Mouse (Mus musculus) brain, embryonic 18.5 days (tissue): ENCODE data around the gene Selenow.

Source experiments
- DNase-seq: peaks from one replicate; pipeline ENCODE4 v3.0.0-alpha.2; 2012; ENCODE audit warnings: low read depth, low spot score

The Selenow gene

GRCm38 (mm10) chr7:15922220-15922773 is at the start of gene Selenow:
Gene Selenow (minus strand): TSS chr7:15922402.
- DNase-seq = peak; percentile 89

DNA sequence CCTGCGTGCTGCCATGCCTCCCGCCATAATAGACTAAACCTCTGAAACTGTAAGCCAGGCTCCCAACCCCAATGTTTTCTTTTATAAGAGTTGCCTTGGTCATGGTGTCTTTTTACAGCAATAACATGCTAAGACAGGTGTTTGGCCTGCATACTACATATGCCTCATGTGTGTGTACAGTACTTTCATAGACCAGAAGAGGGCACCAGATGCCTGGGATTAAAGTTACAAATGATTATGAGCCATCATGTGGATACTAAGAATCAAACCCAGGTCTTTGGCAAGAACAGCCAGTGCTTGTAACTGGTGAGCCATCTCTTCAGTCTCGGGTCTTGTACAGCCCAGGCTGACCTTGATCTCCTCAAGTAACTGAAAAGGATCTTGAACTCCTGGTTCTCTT is 47.5 kb upstream of the Selenow start:
- DNase-seq = no peak

DNA sequence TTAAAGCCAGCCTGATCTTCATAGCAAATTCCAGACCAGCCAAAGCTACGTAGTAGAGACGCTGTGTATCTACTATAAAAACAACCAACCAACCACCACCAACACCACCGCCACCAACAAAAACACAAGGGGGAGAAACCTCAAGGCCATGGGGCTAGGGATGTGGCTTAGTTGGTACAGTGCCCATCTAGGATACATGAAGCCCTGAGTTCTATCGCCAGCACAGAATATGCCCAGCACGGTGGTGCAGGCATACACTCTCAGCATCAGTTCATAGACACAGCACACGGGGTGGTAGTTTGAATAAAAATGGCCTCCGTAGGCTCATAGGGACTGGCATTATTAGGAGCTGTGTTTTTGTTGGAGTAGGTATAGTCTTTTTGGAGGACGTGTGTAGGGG is 46.1 kb upstream of the Selenow start:
- no peak for DNase-seq

DNA sequence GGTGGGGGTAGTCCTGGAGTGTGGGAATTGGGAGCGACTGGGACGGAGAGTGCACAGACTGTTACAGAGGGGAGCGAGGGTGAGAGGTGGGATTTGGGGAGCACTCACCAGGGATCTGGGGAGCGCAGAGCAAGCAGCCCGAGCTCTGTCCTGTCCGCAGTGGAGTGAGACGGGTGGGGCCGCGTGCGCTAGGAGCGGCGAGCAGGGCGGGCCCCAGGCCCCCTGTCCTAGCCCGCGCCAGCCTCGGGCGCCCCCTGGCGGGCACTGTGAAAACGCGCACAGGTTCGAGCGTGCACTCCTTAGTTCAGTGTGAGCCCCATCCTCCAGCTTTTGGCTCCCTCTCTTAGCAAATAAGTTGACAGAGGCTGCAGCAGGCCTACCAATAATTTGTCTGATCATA is 45.1 kb upstream of the Selenow start, which contains the start of gene Ehd2:
Gene Ehd2 (minus strand): TSS at position 256 of the 400 bp plus-strand sequence.
- DNase-seq = no peak

- no peak for DNase-seq
These were observed 44.3 kb upstream of the Selenow start for GRCm38 (mm10) chr7:15966489-15966888.

DNA sequence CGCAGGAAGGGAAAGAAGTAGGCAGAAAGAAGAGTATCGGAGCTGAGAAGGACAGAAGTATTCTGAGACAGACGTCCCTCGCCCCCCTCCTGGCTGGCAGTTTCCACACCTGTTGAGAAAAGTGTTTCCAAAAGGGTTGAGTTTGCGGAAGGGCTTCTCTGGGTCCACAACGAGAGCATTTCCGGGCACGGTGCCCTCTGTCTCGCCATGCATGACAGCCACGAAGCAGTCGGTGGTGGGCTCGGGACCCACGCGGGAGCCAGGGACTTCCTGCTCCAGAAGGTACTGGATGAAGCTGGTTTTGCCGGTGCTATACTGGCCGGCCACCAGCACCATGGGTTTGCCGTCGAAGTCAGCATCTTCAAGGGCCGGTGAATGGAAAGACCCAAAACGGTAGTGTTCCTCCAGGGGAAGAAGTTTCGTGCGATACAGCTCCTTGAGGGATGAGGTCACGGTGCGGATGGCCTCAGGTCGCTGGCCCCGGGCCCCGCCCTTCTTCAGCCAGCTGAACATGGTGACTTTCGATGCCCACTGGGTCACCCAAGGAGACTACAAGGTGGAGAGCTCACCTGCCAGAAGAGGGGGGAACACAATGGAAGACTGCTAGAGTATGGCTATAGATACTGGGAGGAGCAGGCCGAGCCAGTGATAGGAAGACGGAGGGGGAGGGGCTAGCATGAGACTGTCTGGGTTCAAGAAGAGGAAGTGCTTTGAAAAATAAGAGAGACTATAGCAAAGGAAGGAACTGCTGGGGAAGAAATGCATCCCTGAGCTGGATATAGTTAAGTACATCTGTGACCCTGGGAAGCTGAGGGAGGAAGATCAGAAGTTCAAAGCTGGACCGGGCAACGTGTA is 41.8 kb upstream of the Selenow start:
- DNase-seq = no peak

- DNase-seq = no peak
These were observed 40.4 kb upstream of the Selenow start for GRCm38 (mm10) chr7:15962311-15963288.

- DNase-seq = no peak
These were observed 39.6 kb upstream of the Selenow start for GRCm38 (mm10) chr7:15961798-15962197.

DNA sequence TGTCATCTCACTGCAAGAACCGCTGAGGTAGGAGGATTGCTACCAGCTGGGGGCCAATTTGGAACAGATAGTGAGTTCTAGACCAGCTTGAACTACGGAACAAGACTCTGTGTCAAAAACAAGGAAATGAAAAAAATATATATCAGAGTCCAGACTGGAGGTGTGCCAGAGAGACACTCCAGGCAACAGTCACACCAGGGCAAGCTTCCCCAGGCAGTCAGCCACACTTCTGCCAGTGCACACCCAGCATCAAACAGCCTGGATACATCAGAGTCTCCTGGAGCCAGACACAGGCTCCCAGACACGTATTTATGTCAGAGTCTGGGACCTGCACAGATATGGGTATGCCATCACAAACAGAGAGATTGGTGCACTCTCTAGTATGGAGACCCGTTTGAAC is 39.0 kb upstream of the Selenow start:
- no peak for DNase-seq

DNA sequence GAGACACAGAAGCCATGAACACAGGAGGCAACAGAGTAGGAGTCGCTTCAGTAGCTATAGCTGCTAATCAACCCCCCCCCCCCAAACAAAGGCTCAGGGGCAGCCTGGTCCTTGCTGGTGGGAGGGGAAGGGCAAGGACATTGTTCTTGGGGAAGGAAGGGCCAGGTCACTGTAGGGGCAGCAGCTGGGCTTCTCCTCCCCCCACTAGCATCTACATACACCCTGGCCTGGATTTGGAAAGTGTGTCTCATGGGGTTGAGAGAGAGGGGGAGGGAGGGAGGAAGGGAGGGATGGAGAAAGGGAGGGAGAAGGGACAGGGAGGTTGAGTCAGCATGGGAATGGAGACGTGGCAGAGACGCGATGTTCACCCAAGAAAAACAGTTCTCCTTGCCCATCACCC is 38.5 kb upstream of the Selenow start:
- no peak for DNase-seq

DNA sequence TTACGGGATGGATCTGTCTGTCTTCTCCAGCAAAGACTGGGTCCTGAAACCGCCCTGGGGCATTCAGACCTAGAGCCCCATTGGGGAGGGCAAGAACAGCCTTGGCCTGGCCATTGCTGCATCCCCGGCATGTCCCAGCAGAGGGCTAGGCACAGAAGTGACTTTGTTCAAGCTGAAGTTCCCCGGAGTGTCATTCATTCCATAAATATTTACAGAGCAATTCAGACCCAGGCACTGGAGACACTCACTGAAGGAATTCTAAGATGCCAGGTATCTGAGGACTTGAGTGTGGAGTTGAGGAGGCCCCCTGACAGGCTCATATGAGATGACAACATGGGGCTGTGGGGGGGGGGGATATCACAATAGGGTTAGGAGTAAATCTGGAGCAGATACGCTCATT is 33.9 kb upstream of the Selenow start:
- no peak for DNase-seq

- no peak for DNase-seq
These were observed 33.3 kb upstream of the Selenow start for GRCm38 (mm10) chr7:15955509-15955908.

DNA sequence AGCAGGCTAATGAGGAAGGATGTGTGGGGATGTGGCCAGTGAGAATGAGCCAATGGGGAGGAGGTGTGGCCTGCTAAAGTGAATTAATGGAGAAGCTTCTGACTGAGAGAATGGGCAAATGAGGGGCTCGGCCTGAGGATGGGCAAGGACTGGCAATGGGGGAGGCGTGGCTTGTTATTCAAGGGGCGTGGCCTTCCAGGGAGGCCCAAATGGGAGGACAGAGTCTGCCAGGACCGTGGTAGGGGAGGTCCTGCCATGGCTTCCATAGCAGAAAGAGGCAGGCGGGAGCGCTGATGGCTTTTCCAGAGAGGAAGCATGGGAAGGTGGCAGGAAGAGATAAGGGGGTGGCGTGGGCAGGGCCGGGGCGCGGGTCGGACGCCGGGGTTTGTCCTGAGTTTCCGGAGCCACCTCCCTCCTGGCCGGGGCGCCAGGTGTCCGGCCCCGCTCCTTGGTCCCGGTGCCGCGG is 32.8 kb upstream of the Selenow start:
- DNase-seq = no peak

GRCm38 (mm10) chr7:15954436-15954835 is 32.2 kb upstream of the Selenow start:
- no peak for DNase-seq

GRCm38 (mm10) chr7:15953307-15954074 is 31.3 kb upstream of the Selenow start:
- DNase-seq = no peak

DNA sequence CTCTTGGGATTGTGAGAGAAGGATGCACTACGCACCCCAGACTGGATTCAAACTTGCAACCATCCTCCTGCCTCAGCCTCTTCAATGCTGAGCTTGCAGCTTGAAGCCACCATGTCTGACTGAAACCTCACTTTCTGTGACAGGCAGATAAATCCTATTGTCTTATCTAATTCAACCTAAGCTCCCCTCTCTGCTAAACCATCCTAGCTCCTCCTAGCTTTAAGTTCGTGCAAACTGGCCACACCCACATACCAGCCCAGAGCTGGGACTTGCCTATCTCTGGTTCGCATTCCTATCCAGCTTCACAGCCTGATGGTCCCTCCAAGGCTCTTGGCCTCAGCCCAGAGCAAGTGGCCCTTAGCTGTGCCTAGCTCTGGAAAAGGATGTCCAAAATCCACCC is 30.2 kb upstream of the Selenow start:
- DNase-seq = no peak

GRCm38 (mm10) chr7:15950008-15950407 is 27.8 kb upstream of the Selenow start:
- no peak for DNase-seq

DNA sequence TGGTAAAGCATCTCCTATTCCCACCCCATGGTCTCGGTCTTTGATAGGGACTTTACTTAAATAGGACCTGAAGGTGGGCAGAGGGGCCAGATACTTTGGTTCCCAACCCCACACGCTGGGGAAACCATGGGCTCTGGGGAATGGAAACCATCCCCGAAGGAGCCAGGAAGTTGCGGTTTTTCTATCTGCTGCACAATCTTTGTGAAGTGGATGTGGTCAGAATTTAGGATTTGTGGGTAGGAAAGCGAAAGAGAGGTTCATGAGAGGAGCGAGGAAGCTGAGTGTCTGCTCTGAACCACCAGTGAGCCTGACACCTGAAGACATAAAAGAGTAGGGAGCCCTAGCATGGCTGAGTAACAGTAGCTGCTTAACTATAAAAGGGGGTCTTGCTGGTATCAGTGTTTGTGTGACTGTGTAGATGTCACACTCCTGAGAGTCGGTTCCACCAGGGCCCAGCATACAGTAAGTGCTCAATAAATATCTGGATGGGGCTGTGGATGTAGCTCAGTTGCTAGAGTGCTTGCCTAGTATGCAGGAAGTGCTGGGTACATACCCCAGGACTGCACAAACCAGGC is 27.1 kb upstream of the Selenow start:
- DNase-seq = no peak

DNA sequence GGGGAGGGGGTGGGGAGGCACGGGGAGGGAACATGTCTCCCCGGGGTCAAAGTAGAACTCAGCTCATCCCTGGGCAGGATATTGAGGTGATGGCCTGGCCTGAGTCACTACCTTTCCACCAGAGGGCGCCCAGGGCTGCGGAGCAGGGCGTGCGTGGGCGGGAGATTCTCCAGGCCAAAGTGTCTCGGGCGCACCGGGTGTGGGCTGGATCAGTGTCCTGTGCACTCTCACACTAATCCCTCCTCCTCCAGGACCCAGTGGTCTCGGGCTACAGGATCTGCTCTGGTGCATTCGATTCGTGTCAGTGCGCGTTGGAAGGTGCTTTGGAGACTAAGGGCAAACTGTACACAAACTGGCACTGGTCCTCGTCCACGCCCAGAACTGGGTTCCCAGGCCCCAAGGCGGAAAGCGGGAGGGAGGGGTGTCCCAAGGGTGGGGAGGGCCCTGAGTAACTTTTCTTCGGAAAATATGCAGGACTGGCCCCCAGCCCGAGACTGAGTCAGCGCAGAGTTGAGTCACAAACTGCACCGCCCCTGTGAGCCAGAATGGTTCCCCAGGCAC is 26.3 kb upstream of the Selenow start:
- DNase-seq = no peak

DNA sequence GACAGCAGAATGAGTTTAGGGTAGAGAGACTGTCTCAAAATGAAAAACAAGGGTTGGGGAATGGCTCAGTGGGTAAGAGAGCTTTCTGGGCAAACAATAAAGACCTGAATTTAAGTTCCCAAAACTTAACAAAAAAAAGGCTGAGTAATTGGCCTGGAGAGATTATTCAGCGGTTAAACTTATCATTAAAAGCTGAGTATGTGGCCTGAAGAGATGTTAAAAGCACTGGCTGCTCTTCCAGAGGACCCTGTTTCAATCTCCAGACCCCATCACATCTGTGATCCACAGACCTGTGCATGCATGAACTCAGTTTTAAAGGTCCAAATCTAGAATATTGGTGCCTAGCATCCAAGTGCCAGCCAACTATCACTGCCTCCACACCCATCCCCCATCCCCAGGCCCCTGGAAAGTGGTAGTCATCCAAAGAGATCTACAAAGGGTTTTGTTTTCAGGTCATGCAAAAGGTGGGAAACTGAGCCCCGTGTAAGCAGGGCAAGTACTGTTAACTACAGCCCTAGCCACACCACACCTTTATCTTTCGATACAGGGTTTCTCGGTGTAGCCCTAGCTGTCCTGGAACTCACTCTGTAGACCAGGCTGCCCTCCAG is 25.6 kb upstream of the Selenow start:
- DNase-seq = no peak
